22 mouse cellular contexts compared by ENCODE assay signal in genomic region chr13:35794309-35794708, GRCm38 (mm10).
DNase-seq lines count a peak whose midpoint lies in the region; ATAC-seq lines count a peak whose summit lies in the region.
"Had no signal": no experiment of that assay in that cellular context is flagged by ENCODE, and none has a peak within 500 bp of the region (broad histone marks: within the 10 kb centered on the region; RNA-seq: fewer than 3 reads in every experiment).

No protein-coding gene starts in this region.

- no peaks in the 10 kb centered on the region for H3K9me3 ChIP-seq in heart, embryonic 13.5 days
- no peaks in the 10 kb centered on the region for H3K9me3 ChIP-seq in megakaryocyte, embryonic 14.5 days
- H3K9me3 ChIP-seq: forebrain, embryonic 13.5 days; heart, embryonic 15.5 days; hindbrain, embryonic 15.5 days; lung, embryonic 15.5 days; midbrain, embryonic 10.5 days had no signal

- ATAC-seq in heart, embryonic 13.5 days (ENCODE audit: extremely low read depth, insufficient number of reproducible peaks, low FRiP score, low TSS enrichment): no peak
- ATAC-seq in megakaryocyte, adult 5-6 weeks (ENCODE audit: poor library complexity, severe bottlenecking): no peak
- ATAC-seq: forebrain, embryonic 13.5 days; midbrain, embryonic 16.5 days; Patski had no signal

- H3K4me2 ChIP-seq in heart, embryonic 13.5 days: peak overlapping the region; percentile 52; the same call in 1 of the 2 replicates
- H3K4me2 ChIP-seq: forebrain, embryonic 13.5 days; heart, embryonic 15.5 days; hindbrain, embryonic 15.5 days; lung, embryonic 15.5 days had no signal

- 32% methylated on average over 7 of the region's 7 CpGs for WGBS in heart, embryonic 13.5 days

- H3K36me3 ChIP-seq in heart, embryonic 13.5 days: no peaks in the 10 kb centered on the region
- peaks cover 13% of the 10 kb centered on the region for H3K36me3 ChIP-seq in megakaryocyte, embryonic 14.5 days (replicated peaks; ENCODE audit: low read length)
- H3K36me3 ChIP-seq: heart, embryonic 15.5 days; hindbrain, embryonic 15.5 days; lung, embryonic 15.5 days; midbrain, embryonic 10.5 days had no signal

- H3K27ac ChIP-seq in heart, embryonic 13.5 days (replicated peaks): peak overlapping the region; percentile 50; the same call in 1 of the 2 replicates
- H3K27ac ChIP-seq: forebrain, embryonic 13.5 days; hindbrain, embryonic 15.5 days; lung, embryonic 15.5 days; midbrain, embryonic 10.5 days had no signal

- no peaks in the 10 kb centered on the region for H3K27me3 ChIP-seq in heart, embryonic 13.5 days (replicated peaks)
- H3K27me3 ChIP-seq in megakaryocyte, embryonic 14.5 days (replicated peaks): no peaks in the 10 kb centered on the region
- H3K27me3 ChIP-seq: forebrain, embryonic 13.5 days; heart, embryonic 15.5 days; hindbrain, embryonic 15.5 days; lung, embryonic 15.5 days; Patski had no signal

- no peak overlapping the region for H3K4me3 ChIP-seq in heart, embryonic 13.5 days
- H3K4me3 ChIP-seq in megakaryocyte, embryonic 14.5 days (replicated peaks): peak overlapping the region; percentile 20
- H3K4me3 ChIP-seq: forebrain, embryonic 13.5 days; heart, embryonic 15.5 days; hindbrain, embryonic 15.5 days; lung, embryonic 15.5 days; midbrain, embryonic 10.5 days; myocyte had no signal

- 0 out of 2 replicates have a peak overlapping the region, but pooled peaks have one; percentile 15 for H3K9ac ChIP-seq in heart, embryonic 13.5 days
- H3K9ac ChIP-seq: forebrain, embryonic 13.5 days; heart, embryonic 15.5 days; hindbrain, embryonic 15.5 days; lung, embryonic 15.5 days had no signal

- DNase-seq in gastrocnemius, adult 18-20 months (ENCODE audit: low spot score): peak; percentile 25
- DNase-seq in gastrocnemius, postnatal 10 days: no peak
- DNase-seq in heart, adult 18-20 months: no peak
- no peak for DNase-seq in right cerebral cortex, adult 2 months (ENCODE audit: low spot score in 2 of 2)
- DNase-seq: adrenal gland, postnatal 36 days; cerebellum, adult 11-12 months; kidney, adult 9 months; layer of hippocampus, adult 9-11 months; lung, postnatal 4 days; right cerebral cortex, postnatal 4 days; thymus, postnatal 14 days had no signal

- H3K4me1 ChIP-seq in heart, embryonic 13.5 days: peaks cover 100% of the 10 kb centered on the region
- peaks cover 74% of the 10 kb centered on the region for H3K4me1 ChIP-seq in megakaryocyte, embryonic 14.5 days
